Mouse (Mus musculus): ENCODE measurements around the gene Vamp2.

Vamp2 gene

GRCm38 (mm10) chr11:69128426-69129122 is 40.3 kb downstream of the Vamp2 start:
- in situ Hi-C loops (cut with MboI) = loop anchor here (10.0 kb wide), 1 partner anchor 224 kb away; the partner anchor contains the start of gene Rpl26

DNA sequence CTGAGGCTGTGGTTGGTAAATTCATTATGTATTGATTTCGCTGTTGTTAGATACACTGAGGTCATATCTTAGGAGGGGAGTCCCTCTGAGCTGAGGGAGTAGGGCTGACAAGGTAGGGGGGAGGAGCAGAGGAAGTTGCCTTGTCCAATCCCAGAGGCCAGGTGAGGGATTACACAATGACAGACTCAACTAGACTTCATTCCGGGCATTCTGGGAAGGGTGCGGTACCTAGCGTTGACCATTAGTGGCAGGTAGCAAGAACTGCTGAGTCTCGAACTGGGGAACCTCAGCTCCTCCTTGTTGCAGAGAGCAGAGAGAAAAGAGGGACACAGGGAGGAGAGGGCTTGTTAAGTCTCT is 45.3 kb downstream of the Vamp2 start:
- in situ Hi-C loops (cut with MboI) = no loop called here

DNA sequence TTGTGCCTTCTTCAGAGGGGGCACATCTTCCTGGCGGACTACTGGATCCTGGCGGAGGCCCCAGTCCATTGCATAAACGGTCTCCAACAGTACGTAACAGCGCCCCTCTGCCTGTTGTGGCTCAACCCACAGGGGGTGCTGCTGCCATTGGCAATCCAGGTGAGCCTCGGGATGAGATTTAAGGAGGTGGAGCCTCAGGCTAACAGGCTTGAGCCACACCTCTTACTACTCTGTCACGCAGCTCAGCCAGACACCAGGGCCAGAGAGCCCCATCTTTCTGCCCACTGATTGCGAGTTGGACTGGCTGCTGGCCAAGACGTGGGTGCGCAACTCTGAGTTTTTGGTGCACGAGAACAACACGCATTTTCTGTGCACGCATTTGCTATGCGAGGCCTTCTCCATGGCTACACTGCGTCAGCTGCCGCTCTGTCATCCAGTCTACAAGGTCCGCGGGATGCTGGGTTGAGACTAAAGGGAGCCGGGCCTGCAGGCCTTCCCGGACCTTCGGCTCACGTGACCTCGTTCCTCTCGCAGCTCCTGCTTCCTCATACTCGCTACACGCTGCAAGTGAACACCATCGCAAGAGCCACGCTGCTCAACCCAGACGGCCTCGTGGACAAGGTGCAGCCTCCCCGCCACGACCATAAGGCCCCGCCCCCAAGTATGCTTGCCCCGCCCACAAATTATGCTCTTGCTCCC is 45.8 kb downstream of the Vamp2 start:
- in situ Hi-C loops (cut with MboI) = no loop called here

DNA sequence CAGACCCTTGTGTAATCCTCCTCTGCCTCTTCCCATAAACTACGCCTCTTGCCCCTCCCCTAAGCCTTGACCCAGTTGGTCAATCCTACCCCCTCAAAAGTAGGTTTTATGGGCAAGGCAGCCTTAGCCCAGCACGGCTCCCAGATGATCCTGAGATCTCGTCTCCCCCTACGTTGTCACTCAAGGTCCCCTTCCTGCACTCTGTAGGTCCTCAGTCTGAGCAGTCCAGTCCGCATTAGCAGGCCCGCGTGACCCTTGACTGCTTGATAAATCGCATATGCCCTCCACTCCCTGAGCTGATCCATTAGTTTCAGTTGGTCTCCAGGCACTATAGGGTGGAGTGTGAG is 46.3 kb downstream of the Vamp2 start:
- in situ Hi-C loops (cut with MboI) = no loop called here

DNA sequence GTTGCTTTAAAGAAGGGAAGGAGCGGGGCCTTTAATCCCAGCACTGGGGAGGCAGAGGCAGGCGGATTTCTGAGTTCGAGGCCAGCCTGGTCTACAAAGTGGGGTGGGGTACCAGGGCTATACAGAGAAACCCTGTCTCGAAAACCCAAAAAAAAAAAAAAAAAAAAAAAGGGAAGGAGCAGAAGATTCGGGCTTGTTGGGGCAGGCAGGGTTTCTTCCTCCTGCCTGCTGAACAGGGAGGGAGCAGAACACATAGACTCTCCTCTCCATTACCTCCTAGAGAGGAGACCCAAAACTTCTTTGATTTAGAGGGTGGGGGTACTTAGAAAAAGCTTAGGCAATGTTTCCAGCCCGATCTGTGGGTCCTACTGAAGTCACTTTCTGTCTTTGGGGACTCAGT is 47.1 kb downstream of the Vamp2 start:
- in situ Hi-C loops (cut with MboI) = no loop called here

All from mature B cell (primary cell).